Mouse (Mus musculus): ENCODE measurements around the gene Hadha. TPM values are rescaled to one million over a fixed set of nuclear protein-coding genes. Genes with fewer than 3 reads are reported as not detected.

Hadha gene
- 105 TPM for polyA plus RNA-seq (2017; shearing (Covaris generic))

DNA sequence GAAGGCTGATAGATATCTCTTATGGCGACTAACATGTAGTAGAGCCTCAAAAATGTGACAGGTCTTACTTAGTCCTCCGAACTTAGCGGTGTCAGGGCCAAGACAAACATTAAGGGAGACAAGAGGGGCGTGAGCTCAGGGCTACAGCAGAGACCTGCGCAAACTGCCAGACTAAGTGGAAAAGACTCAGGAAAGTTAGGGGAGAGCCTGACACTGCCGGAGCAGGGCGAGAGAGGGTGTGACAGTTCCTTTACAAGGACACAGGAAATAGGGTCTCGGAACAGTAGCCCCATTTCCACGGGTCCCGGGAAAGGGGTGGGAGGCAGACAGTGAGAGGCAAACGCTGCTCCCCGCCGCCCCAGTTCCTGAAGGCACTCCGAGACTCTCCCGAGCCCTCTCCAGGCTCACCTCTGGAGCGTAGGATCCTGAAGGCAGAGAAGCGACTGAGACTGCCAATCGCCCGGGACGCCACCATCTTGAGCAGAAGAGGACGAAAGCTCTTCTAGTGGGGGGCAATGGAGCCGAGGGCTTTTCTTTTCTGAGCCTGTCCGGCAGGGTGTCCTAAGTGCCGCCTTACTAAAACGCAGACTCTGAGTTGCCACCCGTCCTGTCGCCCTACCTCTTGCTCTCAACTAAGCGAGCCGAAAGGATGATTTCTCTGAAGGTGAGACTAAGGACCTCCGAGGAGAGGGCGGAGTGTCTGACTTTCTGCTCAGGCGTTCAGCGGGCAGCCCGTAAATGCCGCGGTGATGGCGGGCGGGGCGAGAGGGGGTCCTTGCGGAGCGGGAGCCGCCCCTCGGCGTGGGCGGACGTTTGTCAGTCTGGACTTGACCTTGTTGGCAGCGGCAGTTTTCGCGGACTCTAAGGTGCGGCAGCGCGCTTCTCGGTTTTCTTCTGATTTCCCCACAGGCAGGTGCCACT is at the start of gene Hadha, which contains the start of gene Hadhb:
Hadha (minus strand) TSS at position 689 of the 921 bp plus-strand sequence.
Hadhb (plus strand) TSS at position 775 of the 921 bp plus-strand sequence.

DNA sequence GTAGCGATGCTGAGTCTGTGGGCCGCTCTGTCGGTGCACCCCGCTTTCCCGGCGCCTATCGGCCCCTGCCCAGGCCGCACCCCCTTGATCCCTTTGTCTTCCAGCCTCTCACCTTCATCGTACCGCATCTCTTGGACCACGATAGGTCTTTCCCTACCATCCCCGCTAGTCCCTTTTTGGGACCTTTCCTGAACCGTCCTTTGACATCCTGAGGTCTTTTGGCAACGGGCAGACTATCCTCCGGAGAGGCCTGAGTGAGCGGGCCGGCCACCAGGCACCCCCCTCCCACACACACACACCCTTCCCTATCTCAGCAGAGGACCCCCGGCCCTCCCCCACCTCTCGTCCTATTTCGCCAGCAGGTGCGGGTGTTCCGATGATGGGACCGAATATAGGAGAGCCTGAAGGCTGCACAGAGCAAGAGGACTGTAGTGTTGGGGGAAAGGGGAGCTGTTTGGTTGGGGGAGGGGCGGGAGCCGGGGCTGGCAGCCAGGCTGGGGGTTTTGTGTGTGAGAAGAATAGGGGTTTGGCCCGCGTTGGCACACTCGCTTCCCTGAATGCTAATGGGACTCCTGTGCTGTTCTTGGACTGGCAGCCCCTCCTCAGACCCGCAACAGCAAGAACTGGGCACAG is 49.2 kb downstream of the Hadha start, which contains the start of gene 3110082J24Rik:
3110082J24Rik (minus strand) TSS at position 419 of the 633 bp plus-strand sequence.

DNA sequence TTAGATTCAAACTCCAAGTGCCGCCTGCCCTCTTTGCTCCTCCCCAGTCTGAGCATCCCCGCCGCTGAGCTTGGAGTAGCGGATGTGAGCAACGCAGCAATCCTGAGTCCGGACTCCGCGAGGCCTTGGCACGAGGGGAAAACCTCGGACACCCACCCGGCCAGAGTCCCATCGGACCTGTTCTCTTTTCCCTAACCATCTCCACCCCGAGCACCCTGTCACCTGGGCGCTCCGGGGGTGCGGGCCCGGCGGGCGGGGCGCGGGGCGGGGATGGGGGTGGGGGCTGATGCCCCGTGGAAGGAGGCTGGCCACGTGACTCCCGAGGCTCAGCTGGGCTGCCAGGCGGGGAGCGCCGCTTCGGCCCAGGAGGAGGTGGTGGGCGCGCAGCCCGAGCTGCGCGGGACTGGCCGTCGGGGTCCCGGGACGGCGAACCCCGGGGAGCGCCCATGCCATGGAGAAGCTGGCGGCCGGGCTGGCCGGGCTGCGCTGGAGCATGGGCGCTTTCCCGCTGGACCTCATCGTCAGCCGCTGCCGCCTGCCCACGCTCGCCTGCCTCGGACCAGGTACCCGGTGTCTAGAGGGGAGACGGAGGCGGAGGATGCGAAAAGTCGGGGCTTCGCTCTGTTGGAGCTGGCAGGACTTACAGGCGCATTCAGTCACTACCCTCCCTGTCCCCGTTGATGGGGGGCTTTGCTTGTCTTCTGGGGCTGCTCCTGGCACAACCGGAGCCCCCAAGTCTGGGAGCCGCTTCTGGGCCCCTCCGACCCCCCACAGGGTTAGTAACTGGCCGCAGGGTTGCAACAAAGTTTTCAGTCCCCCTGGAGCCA is 49.9 kb downstream of the Hadha start, which contains the start of gene Garem2:
Garem2 (plus strand) TSS at position 321 of the 827 bp plus-strand sequence.

DNA sequence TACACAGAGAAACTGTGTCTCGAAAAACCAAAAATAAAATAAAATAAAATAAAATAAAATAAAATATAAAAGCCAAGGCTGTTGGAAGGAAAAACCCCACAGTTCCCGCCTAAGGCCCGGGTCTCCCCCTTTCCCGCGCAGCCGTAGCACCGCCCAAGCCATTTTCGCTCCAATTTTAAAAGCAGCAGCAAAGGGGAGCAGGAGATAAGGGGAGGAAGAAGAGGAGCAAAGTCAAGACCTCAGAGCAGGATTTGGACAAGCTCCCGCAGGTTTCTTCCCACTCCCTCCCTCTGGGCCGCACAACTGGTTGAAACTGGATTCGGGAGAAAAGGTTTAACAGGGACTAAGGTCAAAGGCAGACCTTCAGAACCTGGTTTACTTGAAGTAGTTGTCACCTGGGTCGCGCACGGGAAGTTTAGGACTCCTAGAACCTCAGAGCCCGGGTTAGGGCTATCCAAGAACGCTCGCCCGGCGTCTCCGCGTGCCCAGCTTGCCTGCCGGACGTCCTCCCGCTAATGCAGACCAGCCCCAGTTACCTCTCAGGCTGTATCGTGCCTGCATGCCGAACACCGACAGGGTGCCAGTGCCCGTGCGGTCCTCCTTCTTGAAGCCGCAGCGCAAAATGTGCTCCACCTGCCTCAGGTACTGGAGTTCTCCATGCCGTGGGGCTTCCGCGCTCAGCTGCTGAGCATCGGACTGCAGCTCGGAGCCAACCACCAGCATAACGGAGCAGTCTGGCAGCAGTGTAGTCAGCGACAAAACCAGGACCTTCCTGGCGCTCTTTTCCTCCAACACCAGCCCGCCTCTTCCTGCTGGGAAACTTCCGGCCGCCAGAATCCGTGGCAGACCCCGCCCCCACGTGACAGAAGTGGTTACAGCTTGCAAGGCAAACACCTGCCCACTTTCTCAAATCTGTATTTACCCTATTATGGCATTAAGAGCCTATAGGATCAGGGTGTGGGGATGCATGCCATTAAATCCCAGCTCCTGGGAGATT is 81.8 kb downstream of the Hadha start, which contains the start of gene Tyms:
Tyms (minus strand) TSS at position 793 of the 997 bp plus-strand sequence.

Other genes starting within 250 kb of the Hadha start
- 0.19 TPM for gene Il6, start 142.0 kb downstream of the Hadha start, polyA plus RNA-seq (2017; shearing (Covaris generic))
- 31.5 TPM for gene Tyms, start 81.5 kb downstream of the Hadha start, polyA plus RNA-seq (2017; shearing (Covaris generic))
- 0.11 TPM for gene Garem2, start 50.0 kb downstream of the Hadha start, polyA plus RNA-seq (2017; shearing (Covaris generic))
- gene 3110082J24Rik, start 49.1 kb downstream of the Hadha start, polyA plus RNA-seq (2017; shearing (Covaris generic)) = not detected
- gene Hadhb, start 86 bp upstream of the Hadha start, polyA plus RNA-seq (2017; shearing (Covaris generic)) = 189 TPM
- not detected for gene Adgrf3, start 50.6 kb upstream of the Hadha start, polyA plus RNA-seq (2017; shearing (Covaris generic))
- gene Selenoi, start 77.4 kb upstream of the Hadha start, polyA plus RNA-seq (2017; shearing (Covaris generic)) = 19.4 TPM
- 8.9 TPM for gene Drc1, start 126.2 kb upstream of the Hadha start, polyA plus RNA-seq (2017; shearing (Covaris generic))

Measured in CD4-positive, CD25-positive, alpha-beta regulatory T cell (primary cell).